Mouse (Mus musculus): ENCODE data around the gene Olfr1087.
"Not testable (repeated sequence)": the region's sequence is repeated elsewhere in the genome, so short reads cannot be mapped to it uniquely, and the experiment has no call there.

The Olfr1087 gene

GRCm38 (mm10) chr2:86698295-86698694 is at the start of gene Olfr1087:
Gene Olfr1087, minus strand, starts transcription at chr2:86698395.
- no peak for DNase-seq

DNA sequence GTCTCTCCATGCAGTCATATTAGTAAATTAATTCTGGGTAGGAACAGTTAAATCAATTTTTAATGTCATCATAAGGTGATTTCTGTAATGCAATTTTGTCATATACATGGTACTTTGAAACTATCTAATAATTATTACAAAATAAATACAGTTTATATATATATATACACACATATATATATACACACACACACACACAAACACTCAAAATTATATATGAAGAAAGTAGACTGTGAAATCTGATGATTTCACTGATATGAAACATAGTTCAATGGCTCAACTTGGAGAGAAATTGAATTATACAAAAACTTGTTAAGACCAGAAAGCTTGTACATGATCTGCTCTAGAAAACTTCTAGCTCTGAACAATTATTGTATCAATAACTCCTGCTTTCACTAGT is 35.4 kb upstream of the Olfr1087 start, which contains the start of gene Olfr1089:
Olfr1089 (minus strand) TSS at position 101 of the 400 bp plus-strand sequence.
- no peak for DNase-seq

- DNase-seq, result no peak
These were observed 18.2 kb downstream of the Olfr1087 start, which contains the start of gene Olfr1086 for GRCm38 (mm10) chr2:86679992-86680391. Gene Olfr1086, minus strand, starts transcription at chr2:86680092.

- DNase-seq, result no peak
These were observed 36.3 kb downstream of the Olfr1087 start, which contains the start of gene Olfr1085 for GRCm38 (mm10) chr2:86661919-86662318. Gene Olfr1085, minus strand, starts transcription at chr2:86662019.

- not testable (repeated sequence) for DNase-seq
These were observed 58.6 kb downstream of the Olfr1087 start, which contains the start of gene Olfr1084 for GRCm38 (mm10) chr2:86639625-86640024. Gene Olfr1084, minus strand, starts transcription at chr2:86639725.

All from cerebellum, adult 9-11 months (tissue).